Mouse (Mus musculus) limb, embryonic 15.5 days (tissue): ENCODE data around the gene Ccser1. TPM values are rescaled to one million over a fixed set of nuclear protein-coding genes. Genes with fewer than 3 reads are reported as not detected.

Source experiments
- ATAC-seq: fragments of 200-750 bp; cut with Nextera tagmentation; 2 replicates; pipeline ENCODE4 v1.8.0; 2017; ENCODE audit warnings: low read depth, moderate TSS enrichment; ENCODE audit not compliant: insufficient number of reproducible peaks, low FRiP score, low TSS enrichment
- H3K27ac ChIP-seq: fragments of 300-500 bp; sonication (generic); 2 replicates; pipeline ENCODE4 v1.5.1; 2015; ENCODE audit warnings: moderate library complexity, mild to moderate bottlenecking, inconsistent platforms
- H3K27me3 ChIP-seq: fragments of 300-500 bp; sonication (generic); 2 replicates; pipeline ENCODE4 v1.6.1; 2015; ENCODE audit warnings: inconsistent platforms
- H3K36me3 ChIP-seq: fragments of 300-500 bp; sonication (generic); 2 replicates; pipeline ENCODE4 v1.6.1; 2015; ENCODE audit warnings: inconsistent platforms
- H3K4me1 ChIP-seq: fragments of 300-500 bp; sonication (generic); 2 replicates; pipeline ENCODE4 v1.6.1; 2015; ENCODE audit warnings: inconsistent platforms
- H3K4me2 ChIP-seq: fragments of 300-500 bp; sonication (generic); 2 replicates; pipeline ENCODE4 v1.6.1; 2015; ENCODE audit warnings: mild to moderate bottlenecking, inconsistent platforms
- H3K4me3 ChIP-seq: fragments of 300-500 bp; sonication (generic); 2 replicates; pipeline ENCODE4 v1.5.1; 2015; ENCODE audit warnings: mild to moderate bottlenecking, inconsistent platforms
- H3K9ac ChIP-seq: fragments of 300-500 bp; sonication (generic); 2 replicates; pipeline ENCODE4 v1.6.1; 2015; ENCODE audit warnings: inconsistent platforms
- H3K9me3 ChIP-seq: fragments of 300-500 bp; sonication (generic); 2 replicates; pipeline ENCODE4 v1.6.1; 2016; ENCODE audit warnings: inconsistent platforms
- WGBS: fragments of 180-500 bp; shearing (Covaris S2); methylation state at CpG from one replicate; pipeline ENCODE4 v1.1.7; 2015; 5-methylcytosine and 5-hydroxymethylcytosine counted together
- polyA plus RNA-seq: library from polyadenylated mRNA; unstranded; fragments of >200 nt; fragmentation: Nextera tagmentation; extraction: Ambion mirVana; gene quantifications from 2 replicates; pipeline ENCODE4 v1.2.1, GENCODE M21; 2015

Ccser1 gene
- polyA plus RNA-seq, 1 experiment from 2014 or later = 8.7 TPM

DNA sequence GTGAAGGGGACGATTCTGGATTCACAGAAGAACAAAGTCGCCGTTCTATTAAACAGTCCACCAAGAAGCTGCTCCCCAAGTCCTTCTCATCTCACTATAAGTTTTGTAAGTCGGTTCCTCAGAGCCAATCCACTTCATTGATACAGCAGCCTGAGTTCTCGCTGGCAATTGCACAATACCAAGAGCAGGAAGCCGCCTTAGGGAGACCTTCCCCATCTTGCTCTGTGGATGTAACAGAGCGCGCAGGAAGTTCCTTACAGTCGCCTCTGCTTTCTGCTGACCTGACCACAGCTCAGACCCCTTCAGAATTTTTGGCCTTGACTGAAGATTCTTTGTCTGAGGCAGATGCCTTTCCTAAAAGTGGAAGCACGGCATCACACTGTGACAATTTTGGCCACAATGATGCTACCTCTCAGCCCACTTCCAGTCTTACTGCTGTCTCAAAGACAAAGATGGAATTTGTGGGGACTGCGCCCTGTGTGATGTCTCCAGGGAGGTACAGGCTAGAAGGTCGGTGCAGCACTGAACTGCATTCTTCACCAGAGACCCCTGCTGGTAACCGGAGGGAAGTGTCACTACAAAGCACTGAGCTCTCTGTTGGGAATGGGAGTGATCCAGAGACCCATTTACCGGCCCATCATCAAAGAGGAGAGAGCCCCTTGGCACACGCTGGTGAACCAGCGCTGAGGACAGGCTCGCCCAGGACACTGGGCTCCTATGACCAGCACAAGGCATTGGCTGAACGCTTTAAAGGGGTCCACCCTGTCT, 131.4 kb downstream of the Ccser1 start:
- Histone ChIP-seq H3K27me3 (no peaks in the 10 kb centered on the region), H3K4me1 (no peaks in the 10 kb centered on the region), H3K9ac (no peak overlapping the region), H3K9me3 (no peaks in the 10 kb centered on the region), H3K36me3 (no peaks in the 10 kb centered on the region), H3K4me2 (no peak overlapping the region), H3K27ac (no peak overlapping the region), H3K4me3 (no peak overlapping the region)
- no peak for ATAC-seq
- WGBS = 85% methylated on average over 18 of the region's 18 CpGs

DNA sequence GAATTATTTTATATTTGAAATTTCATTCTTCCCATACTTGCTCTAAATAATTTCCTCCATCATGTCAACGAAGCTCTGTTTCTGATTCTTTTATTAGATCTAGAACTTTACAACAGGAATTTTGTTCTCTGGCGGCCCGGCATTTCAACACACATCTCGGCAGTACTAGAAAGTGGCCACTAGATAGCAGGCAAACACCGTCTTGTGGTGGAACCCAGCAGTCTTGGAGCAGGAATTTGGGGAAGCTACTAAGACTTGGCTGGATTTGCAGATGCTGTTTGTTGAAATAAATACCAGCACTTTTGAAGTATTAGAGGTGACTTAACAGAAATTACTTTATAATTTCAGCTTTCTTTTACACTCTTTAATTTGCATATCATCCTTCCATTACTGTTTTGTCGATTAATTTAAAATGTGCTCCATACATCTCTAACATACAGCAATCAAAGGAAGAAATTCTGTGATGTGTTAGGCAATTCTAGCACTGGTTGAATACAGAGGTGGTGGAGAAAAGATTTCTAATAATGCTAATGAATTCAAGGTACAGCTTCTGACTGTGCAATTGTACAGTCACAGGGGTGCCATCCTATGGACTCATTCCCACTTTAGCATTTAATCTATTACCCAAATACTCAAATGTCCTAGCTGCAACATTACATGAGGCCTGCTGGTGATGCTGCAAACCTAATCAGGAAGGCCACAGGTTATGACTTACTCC, 135.9 kb downstream of the Ccser1 start:
- Histone ChIP-seq H3K9ac (no peak overlapping the region), H3K27ac (no peak overlapping the region), H3K27me3 (no peaks in the 10 kb centered on the region), H3K9me3 (no peaks in the 10 kb centered on the region), H3K4me1 (no peaks in the 10 kb centered on the region), H3K4me2 (no peak overlapping the region), H3K4me3 (no peak overlapping the region), H3K36me3 (no peaks in the 10 kb centered on the region)
- no peak for ATAC-seq
- 24% methylated on average over 6 of the region's 6 CpGs for WGBS

DNA sequence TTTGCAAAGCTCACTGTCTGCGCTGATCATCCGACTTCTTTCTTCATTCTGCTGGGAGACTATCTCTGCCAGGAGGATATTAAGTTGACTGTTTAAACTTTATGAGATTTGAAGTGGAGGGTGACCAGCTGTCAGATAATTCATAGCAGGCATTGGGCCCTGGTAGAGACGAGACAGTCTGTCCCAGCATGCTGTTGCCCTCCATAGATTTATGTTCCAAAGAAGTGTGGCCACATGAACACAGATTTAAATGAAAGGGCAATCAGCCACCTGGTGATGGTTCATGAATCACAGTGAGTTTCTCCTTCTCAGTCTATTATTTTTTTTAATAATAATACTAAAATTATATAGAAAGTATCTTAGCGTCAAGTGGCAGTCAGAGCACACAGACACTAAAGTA, 140.7 kb downstream of the Ccser1 start:
- Histone ChIP-seq H3K4me2 (no peak overlapping the region), H3K9ac (no peak overlapping the region), H3K36me3 (no peaks in the 10 kb centered on the region), H3K9me3 (no peaks in the 10 kb centered on the region), H3K4me1 (no peaks in the 10 kb centered on the region), H3K27me3 (no peaks in the 10 kb centered on the region), H3K27ac (no peak overlapping the region), H3K4me3 (no peak overlapping the region)
- ATAC-seq = no peak
- 44% methylated on average over 4 of the region's 4 CpGs for WGBS

DNA sequence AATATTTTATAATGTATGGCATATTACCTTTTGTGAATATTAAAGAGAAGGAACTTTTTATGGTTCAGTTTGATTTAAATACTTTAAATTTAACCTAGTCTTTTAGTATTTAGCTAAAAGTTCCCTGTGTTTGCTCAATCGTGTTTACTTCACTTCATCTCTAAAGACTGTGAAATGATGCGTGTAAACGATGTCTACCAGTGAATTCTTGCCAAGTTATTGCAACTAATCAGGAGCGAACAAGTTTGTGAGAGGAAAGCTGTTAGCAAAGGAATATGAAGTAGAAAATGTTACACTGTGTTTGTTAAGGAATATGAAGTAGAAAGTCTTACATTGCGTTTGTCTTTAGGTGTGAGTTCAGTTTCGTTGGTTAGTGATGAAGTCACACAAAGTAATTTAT, 142.2 kb downstream of the Ccser1 start:
- no peaks in the 10 kb centered on the region for H3K4me1 ChIP-seq
- no peak overlapping the region for H3K9ac ChIP-seq
- no peaks in the 10 kb centered on the region for H3K27me3 ChIP-seq
- H3K4me3 ChIP-seq = no peak overlapping the region
- no peak overlapping the region for H3K27ac ChIP-seq
- WGBS = 81% methylated on average over 6 of the region's 6 CpGs
- no peaks in the 10 kb centered on the region for H3K36me3 ChIP-seq
- no peaks in the 10 kb centered on the region for H3K9me3 ChIP-seq
- no peak overlapping the region for H3K4me2 ChIP-seq
- no peak for ATAC-seq

DNA sequence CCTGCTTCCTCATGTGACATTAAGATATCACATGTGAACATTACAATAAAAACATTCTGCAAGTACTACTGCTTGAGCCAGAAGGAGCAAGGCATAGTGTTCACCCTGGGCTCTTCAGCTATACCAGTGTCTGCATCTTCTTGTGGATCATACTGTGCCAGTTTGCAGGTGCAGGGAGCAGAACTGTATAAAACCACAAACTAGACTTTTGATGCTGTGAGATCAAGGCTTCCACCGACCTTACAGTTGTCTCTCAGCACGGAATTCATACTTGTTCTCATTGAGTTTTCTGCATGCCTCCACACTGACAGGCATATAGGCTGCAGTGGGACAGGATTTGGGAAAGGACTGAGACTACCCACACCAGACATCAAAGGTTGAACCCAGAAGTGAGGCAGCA, 146.0 kb downstream of the Ccser1 start:
- Histone ChIP-seq H3K4me1 (no peaks in the 10 kb centered on the region), H3K36me3 (no peaks in the 10 kb centered on the region), H3K4me3 (no peak overlapping the region), H3K27me3 (no peaks in the 10 kb centered on the region), H3K4me2 (no peak overlapping the region), H3K9ac (no peak overlapping the region), H3K27ac (no peak overlapping the region), H3K9me3 (no peaks in the 10 kb centered on the region)
- 81% methylated on average over 2 of the region's 2 CpGs for WGBS
- ATAC-seq = no peak

DNA sequence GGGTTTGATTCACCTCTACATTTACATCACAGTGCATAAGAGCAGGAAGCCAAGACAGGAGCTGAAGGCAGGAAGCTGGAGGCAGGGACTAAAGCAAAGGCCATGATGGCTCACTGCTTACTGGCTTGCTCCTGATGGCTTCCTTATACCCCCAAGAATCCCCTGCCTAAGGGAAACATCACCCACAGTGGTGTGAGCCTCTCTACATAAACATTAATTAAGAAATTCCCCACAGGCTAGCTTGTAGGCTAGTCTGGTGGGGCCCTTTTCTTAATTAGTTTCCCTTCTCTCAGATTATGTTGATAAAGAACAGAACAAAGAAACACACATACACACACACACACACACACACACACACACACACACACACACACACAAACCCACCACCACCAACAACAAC, 148.9 kb downstream of the Ccser1 start:
- Histone ChIP-seq H3K4me3 (no peak overlapping the region), H3K27me3 (no peaks in the 10 kb centered on the region), H3K4me1 (no peaks in the 10 kb centered on the region), H3K36me3 (no peaks in the 10 kb centered on the region), H3K9ac (no peak overlapping the region), H3K4me2 (no peak overlapping the region), H3K9me3 (no peaks in the 10 kb centered on the region), H3K27ac (no peak overlapping the region)
- no peak for ATAC-seq

DNA sequence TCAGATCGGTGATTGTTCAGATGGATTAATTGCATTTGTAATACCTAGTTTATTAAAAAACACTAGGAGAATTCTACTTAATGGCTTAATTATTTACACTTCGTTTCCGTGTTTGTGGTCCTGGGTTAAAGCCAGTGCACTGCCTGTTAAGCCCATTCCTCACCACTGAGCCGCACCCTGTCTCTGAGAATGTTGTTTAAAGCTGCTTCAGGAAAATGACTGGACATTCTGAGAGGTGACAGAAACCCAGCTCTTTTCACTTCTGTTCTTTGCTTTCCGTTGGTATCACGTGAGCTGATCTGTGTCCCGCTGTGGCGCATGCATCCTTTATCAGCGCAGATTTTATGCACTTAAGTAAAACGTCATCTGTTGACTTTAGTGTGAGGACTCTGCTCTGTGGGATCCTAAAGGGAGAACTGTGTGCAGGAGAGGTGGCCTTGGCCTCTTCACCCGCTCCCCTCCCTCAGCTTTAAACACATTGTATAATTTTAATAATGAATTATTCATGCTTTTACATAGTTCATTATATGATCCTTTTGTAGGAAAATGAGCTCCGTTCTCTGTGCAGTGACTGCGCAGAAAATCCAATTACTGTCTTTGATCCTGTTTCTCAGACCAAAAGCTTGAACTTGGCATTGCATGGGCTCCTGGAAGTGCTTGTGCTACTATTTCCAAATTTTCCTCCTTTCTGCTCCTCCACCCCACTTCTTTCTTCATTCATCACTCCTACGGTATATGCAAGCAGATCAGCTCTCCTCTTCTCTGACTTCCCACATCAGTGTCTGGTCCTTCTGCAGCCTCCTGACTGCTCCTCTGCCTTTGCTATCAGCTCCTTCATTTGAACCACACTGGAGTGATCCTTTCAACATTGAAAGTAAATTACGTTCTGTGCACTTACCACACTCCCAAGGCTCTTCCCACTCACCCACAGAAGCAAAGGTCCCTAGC, 149.7 kb downstream of the Ccser1 start:
- ATAC-seq = no peak

DNA sequence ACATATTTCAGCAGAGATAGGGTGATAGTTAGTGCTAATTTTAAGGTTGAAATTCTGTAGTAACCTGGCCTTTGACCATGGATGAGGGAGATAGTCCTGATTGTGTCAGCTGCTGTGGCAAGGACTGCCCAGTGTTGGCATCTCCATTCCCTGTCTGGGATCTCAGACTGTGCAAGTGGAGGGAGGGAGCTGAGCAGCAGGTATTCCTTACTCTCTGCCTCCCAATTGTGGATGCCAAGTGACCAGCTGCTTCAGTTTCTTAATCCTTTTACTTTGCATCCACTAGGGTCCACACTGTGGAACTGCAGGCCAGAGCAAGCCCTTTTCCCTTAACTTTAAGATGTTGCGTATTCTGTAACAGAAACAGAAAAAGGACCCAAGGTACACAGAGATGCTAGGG, 154.3 kb downstream of the Ccser1 start:
- Histone ChIP-seq H3K27ac (no peak overlapping the region), H3K4me3 (no peak overlapping the region), H3K4me2 (no peak overlapping the region), H3K4me1 (no peaks in the 10 kb centered on the region), H3K9me3 (no peaks in the 10 kb centered on the region), H3K36me3 (no peaks in the 10 kb centered on the region), H3K9ac (no peak overlapping the region), H3K27me3 (no peaks in the 10 kb centered on the region)
- no peak for ATAC-seq
- 91% methylated on average over 1 of the region's 1 CpGs for WGBS

More for the DNA sequence above, 149.7 kb downstream of the Ccser1 start:
- Histone ChIP-seq H3K4me3 (no peak overlapping the region), H3K4me1 (no peaks in the 10 kb centered on the region), H3K36me3 (no peaks in the 10 kb centered on the region), H3K27ac (no peak overlapping the region), H3K9me3 (no peaks in the 10 kb centered on the region), H3K4me2 (no peak overlapping the region), H3K27me3 (no peaks in the 10 kb centered on the region), H3K9ac (no peak overlapping the region)
- 75% methylated on average over 15 of the region's 15 CpGs for WGBS

DNA sequence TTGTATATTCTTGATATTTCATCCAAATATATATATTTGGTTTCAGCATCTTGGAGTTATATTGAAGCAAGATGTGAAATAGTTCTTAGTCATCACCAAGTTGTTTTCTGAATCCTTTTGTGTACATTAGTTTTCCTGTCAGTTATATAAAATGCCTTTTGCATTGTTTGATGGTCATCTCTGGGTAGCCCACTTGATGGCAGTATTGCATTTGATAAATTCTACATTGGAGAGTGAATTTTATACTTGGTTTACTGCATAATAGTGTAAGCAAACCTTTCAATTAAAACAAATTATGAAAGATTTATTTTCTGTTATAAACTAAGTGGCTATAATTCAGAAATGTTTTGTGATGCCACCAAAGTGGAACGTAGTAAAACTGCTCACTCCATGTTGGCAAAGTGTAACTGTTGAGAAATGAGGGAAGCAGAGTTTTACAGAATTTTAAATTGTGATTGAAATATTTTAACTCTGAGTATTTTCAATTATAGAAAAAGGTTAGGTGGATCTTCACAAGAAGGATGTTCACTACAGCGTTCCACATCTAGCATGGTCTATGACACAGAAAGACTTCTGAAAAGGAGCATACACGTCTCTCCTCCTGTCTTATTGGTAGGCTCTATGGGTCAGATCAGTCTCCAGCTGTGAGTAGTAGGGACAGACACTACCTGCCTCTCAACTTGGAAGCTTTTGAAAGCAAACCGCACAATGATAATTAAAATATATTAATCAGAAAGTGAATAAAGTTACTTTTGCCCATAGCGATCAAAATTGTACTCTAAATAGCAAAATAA, 167.1 kb downstream of the Ccser1 start:
- WGBS = 67% methylated on average over 5 of the region's 5 CpGs
- H3K36me3 ChIP-seq = no peaks in the 10 kb centered on the region
- no peak overlapping the region for H3K4me3 ChIP-seq
- H3K9me3 ChIP-seq = no peaks in the 10 kb centered on the region
- no peaks in the 10 kb centered on the region for H3K27me3 ChIP-seq
- no peak overlapping the region for H3K27ac ChIP-seq
- no peaks in the 10 kb centered on the region for H3K4me1 ChIP-seq
- no peak overlapping the region for H3K9ac ChIP-seq
- no peak overlapping the region for H3K4me2 ChIP-seq
- no peak for ATAC-seq

DNA sequence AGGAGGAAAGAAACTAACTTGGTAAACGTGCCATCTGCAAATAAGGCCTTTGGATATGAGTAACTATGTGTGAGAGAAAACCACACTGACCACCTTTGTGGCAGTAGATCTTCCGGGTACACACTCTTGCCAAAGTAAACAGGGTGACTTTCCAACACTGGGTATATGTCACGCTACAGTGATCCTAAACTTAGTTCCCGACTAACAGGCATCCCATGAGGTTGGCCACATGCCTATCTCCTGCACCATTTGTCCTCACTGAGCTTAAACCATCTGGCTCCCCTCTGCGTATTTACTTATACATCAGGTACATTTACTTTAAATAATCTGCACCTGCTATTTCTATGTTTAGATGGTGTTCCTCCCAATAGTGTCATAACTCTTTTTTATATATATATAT, 183.6 kb downstream of the Ccser1 start:
- Histone ChIP-seq H3K9ac (no peak overlapping the region), H3K27me3 (no peaks in the 10 kb centered on the region), H3K4me1 (no peaks in the 10 kb centered on the region), H3K36me3 (no peaks in the 10 kb centered on the region), H3K4me2 (no peak overlapping the region), H3K4me3 (no peak overlapping the region), H3K27ac (no peak overlapping the region), H3K9me3 (no peaks in the 10 kb centered on the region)
- no peak for ATAC-seq
- WGBS = 75% methylated on average over 5 of the region's 5 CpGs

DNA sequence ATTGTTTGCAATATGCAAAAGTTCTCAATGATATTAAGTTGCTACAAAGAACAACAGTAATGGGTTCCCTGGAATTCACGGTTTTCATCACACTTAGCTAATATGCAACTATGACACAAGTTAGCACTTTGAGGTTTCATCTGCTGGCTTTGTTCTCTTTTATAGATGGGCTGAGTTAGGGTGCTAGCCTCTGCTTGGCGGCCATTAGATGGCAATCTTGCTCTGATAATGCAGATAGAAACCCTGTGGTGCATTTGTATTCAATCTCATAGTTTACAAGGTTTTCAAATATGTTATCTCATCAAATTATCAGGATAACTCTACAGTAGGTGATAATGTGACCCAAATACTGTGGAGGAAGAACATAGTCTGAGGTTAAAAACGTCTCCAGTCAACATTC, 202.4 kb downstream of the Ccser1 start:
- H3K27me3 ChIP-seq = no peaks in the 10 kb centered on the region
- WGBS = 21% methylated on average over 3 of the region's 3 CpGs
- no peak overlapping the region for H3K4me3 ChIP-seq
- H3K4me1 ChIP-seq = no peaks in the 10 kb centered on the region
- H3K9me3 ChIP-seq = no peaks in the 10 kb centered on the region
- no peak overlapping the region for H3K9ac ChIP-seq
- H3K27ac ChIP-seq = no peak overlapping the region
- no peak for ATAC-seq
- no peak overlapping the region for H3K4me2 ChIP-seq
- H3K36me3 ChIP-seq = no peaks in the 10 kb centered on the region
